Mouse (Mus musculus) olfactory bulb, adult 2 months (tissue): ENCODE data around the gene Duox2. TPM values are rescaled to one million over a fixed set of nuclear protein-coding genes. Genes with fewer than 3 reads are reported as not detected.

Experiments used
- H3K27ac ChIP-seq: fragments of 200-500 bp; 2 replicates; pipeline ENCODE4 v1.5.1; 2012; ENCODE audit warnings: low read depth, low read length; ENCODE audit not compliant: insufficient read depth
- H3K4me1 ChIP-seq: fragments of 200-500 bp; 2 replicates; pipeline ENCODE4 v1.6.1; 2012; ENCODE audit warnings: low read length; ENCODE audit not compliant: control insufficient read depth, insufficient read depth
- H3K4me3 ChIP-seq: fragments of 200-500 bp; 2 replicates; pipeline ENCODE4 v1.5.1; 2012; ENCODE audit warnings: mild to moderate bottlenecking, low read depth, low read length, moderate library complexity; ENCODE audit not compliant: insufficient read depth
- CTCF ChIP-seq: fragments of 200-500 bp; IDR thresholded peaks from 2 replicates; pipeline ENCODE4 v1.5.1; 2012; ENCODE audit warnings: low read depth, mild to moderate bottlenecking, low read length, moderate library complexity; ENCODE audit not compliant: insufficient read depth
- POLR2A ChIP-seq: fragments of 200-500 bp; IDR thresholded peaks from 2 replicates; pipeline ENCODE4 v1.6.1; 2012; ENCODE audit warnings: mild to moderate bottlenecking, low read depth, low read length, moderate library complexity; ENCODE audit not compliant: insufficient read depth
- WGBS: fragments of 180-500 bp; shearing (Covaris S2); methylation state at CpG from one replicate; pipeline ENCODE4 v1.1.7; 2018; 5-methylcytosine and 5-hydroxymethylcytosine counted together
- polyA plus RNA-seq: library from polyadenylated mRNA; stranded (reverse); fragments of >200 nt; gene quantifications from 2 replicates; pipeline ENCODE4 v1.2.4, GENCODE M21; 2012; ENCODE audit warnings: low replicate concordance; ENCODE audit not compliant: missing spikeins, insufficient read depth, insufficient read length

Duox2 gene
- polyA plus RNA-seq, 1 experiment: not detected

DNA sequence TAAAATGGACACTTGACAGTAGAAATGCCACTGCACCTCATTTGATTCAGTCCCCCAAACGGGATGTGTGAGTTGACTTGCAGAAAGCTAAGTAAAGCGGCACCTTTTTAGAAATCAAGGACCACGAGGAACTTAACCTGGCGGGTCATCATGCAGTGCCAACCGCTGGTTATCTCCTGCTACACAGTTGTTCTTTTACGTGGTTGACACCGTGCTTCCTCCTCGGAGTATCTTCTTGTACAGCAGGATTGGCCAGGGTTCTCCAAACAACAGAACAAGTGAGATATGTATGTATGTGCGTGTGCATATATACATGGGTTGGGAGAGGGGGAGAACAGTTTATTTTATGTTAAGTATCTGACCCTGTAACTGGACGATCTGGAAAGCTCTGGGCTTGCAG lies 50.5 kb downstream of the Duox2 start:
- 91% methylated on average over 10 of the region's 10 CpGs for WGBS
- Histone ChIP-seq H3K4me3 (no peak overlapping the region), H3K4me1 (no peaks in the 10 kb centered on the region), H3K27ac (no peak overlapping the region)
- TF ChIP-seq CTCF (no peak), POLR2A (no peak)

DNA sequence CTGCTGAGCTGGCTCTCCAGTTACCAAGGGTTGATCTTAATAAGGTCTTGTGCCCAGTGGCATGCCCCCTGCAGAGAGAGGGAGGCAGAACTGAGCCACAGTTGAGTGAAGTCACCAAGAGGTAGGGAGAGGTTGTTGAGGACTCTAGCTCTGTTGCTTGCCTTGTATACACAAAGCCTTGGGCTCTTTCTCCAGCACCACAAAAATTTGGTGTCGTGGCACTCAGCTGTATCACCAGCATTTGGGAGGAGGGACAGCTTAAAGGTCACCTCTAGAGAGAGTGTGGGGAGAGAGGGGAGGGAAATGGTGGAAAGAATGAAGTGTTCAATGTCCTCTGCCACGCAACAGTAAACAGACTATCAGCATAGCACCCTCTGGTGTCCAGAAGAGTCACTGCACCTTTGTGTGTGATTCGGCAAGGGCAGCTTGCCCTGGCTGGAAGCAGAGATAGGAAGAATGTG lies 54.5 kb downstream of the Duox2 start:
- Histone ChIP-seq H3K27ac (no peak overlapping the region), H3K4me1 (no peaks in the 10 kb centered on the region), H3K4me3 (no peak overlapping the region)
- WGBS: 6% methylated on average over 3 of the region's 3 CpGs
- TF ChIP-seq CTCF (peak; percentile 48; the same call in 1 of the 2 replicates), POLR2A (no peak)

DNA sequence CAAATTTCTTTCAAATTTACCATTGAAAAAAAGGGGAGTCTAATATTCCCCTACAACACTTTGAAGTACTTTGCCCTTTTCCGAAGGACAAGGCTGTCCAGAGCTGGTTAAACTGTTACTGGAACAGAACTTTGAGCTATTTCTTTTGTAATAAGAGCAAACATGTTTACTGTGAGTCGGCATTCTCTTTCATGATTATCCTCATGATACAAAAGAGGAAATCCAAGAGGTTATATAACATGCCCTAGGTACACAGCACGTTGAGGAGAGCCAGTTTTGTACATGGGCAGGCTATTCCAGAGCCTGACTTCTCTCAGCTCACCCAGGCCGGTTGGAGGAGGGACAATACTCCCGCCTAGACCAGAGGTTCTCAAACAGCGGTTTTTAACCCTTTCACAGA lies 56.3 kb downstream of the Duox2 start:
- 63% methylated on average over 6 of the region's 6 CpGs for WGBS
- H3K27ac ChIP-seq: no peak overlapping the region
- no peak overlapping the region for H3K4me3 ChIP-seq
- TF ChIP-seq POLR2A: no peak
- no peak for TF ChIP-seq CTCF
- no peaks in the 10 kb centered on the region for H3K4me1 ChIP-seq

DNA sequence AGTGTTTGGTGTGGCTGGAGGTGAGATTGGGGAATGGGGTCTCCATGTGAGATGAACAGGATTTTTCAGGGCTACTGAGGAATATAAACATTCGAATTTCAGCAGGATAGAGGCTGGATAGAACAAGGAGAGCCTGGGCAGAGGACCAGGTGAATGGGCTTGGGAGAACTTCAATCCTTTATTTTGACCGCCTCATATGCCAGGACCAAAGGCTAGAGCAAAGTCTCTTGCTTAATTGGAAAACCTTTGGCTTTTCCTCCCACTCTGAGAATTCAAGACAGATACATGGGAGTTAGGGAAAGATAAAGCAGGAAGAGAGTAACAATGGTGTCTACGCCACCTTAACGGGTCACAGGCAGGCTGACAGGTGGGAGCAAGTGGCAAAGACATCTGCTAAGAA lies 57.0 kb downstream of the Duox2 start:
- H3K27ac ChIP-seq: no peak overlapping the region
- 95% methylated on average over 4 of the region's 4 CpGs for WGBS

DNA sequence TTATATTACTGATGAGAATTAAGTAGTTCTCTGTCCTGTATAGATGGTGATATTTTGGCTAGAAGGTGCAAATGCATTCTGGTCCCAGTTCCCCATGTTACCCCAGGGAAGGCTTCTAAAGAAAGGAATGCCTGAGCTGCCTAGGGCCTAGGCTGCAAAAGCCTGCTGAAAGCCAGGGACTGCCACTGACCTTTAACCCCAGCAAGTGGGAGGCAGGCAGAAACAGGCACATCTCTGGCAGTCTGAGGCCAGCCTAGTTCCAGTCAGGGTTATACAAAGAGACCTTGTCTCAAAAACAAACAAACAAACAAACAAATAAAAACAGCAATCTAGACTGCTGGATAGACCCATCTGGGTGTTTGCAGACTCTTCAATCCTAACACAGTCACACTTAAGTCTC lies 57.5 kb downstream of the Duox2 start:
- no peak for TF ChIP-seq POLR2A
- no peak for TF ChIP-seq CTCF
- Histone ChIP-seq H3K4me1 (no peaks in the 10 kb centered on the region), H3K4me3 (no peak overlapping the region)

More for the DNA sequence above, 57.0 kb downstream of the Duox2 start:
- Histone ChIP-seq H3K4me1 (no peaks in the 10 kb centered on the region), H3K4me3 (no peak overlapping the region)
- TF ChIP-seq CTCF (no peak), POLR2A (no peak)

DNA sequence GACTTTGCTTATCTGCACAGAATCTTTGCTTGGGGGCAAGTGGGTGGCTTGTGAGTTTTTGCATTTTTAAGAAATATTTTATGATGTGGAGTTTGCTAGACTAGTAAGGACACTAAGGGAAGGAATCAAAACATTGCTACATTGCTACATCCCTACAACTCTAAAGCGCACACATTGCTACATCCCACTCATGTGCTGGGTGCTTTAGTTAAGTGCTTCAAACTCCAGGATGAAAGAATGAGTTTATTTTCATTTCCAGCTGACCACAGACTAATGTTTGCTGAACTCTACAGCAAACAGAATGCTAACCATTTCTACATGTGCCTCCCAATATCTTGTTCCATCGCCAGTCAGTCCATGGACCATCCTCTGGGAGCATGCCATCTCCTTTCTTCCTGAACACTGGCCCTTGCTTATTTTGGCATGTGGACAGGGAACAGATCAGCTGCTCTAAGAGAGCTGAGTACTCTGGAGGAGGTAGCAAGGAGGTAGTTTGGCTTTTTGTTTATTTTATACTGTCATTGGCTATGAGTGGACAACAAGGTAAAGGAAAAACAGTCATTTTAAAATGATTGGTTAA lies 60.3 kb downstream of the Duox2 start:
- no peak overlapping the region for H3K27ac ChIP-seq
- H3K4me1 ChIP-seq: peaks cover 3% of the 10 kb centered on the region; the same call in 1 of the 2 replicates
- no peak for TF ChIP-seq POLR2A
- no peak for TF ChIP-seq CTCF
- 79% methylated on average over 2 of the region's 2 CpGs for WGBS
- H3K4me3 ChIP-seq: no peak overlapping the region

More for the DNA sequence above, 57.5 kb downstream of the Duox2 start:
- H3K27ac ChIP-seq: no peak overlapping the region

DNA sequence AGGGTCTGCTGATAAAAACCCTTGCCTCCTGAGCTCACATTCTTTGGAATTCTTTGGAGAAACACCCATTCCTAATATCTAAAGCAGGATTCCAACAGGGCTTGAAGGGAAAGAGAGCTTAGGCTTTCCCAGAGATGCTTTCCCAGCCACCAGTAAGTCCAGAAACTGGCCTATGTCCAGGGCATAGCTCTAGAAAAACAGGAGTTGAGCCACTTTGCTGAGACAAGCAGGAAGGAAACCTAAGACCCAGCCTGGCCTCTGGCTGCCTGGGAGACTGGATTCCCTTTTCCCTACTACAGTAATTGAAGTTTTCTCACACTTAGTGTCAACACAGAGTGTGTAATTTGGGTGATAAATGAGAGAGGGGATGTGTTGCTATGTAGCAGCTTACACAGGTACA lies 61.9 kb downstream of the Duox2 start:
- no peak overlapping the region for H3K27ac ChIP-seq
- TF ChIP-seq CTCF (no peak), POLR2A (no peak)
- peaks cover 3% of the 10 kb centered on the region; the same call in 1 of the 2 replicates for H3K4me1 ChIP-seq
- no peak overlapping the region for H3K4me3 ChIP-seq

DNA sequence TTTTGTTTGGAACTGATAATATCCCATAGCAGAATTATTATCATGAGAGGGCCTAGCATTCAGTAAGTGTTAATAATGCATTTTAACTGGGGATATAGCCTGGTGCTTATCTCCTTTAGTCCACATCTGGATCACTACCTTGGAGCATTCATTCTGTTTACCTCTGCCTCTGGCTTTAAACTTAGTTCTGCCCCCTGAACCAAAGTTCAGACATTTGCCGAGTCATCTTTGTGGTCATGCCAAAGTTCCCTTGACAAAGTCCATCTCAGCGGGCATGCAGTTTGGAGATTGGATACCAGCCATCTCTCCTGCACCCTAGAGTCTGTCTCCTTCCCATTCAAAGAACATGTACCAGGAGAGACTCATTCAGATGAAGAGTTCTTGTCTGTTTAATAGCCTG lies 62.8 kb downstream of the Duox2 start:
- WGBS: 73% methylated on average over 2 of the region's 2 CpGs
- TF ChIP-seq POLR2A: no peak
- no peak for TF ChIP-seq CTCF
- Histone ChIP-seq H3K4me1 (peaks cover 3% of the 10 kb centered on the region; the same call in 1 of the 2 replicates), H3K4me3 (no peak overlapping the region), H3K27ac (no peak overlapping the region)

DNA sequence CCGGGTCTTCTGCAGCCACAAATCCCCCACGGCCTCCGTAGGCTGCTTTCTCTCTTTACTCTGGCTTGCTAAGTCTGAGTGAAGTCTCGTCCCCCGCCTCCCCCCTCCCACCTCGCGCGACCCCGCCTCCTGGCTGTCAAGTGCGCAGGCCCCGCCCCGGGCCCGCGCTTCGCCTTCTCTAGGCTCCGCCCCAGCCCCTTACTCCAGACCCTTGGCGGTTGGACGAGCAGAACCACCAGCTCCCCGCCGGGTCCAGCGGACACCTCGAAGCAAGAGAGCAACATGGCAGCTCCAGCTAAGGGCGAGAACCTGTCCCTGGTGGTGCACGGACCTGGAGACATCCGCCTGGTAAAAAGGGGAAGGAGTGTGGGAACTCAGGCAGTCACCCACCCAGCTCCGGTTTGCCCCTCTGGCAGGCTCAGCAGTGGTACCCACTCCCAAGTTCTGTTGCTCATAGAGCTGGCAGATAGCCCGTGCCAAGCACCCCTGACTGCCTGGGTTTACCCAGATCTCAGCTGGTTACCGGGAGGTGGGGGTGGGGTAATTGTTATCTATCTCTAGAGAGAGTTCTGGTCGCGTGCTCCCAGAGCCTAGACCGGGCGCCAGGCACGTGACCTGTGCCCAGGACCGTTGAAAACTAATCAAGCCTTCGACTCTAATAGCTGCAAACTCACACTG lies 63.5 kb downstream of the Duox2 start, which contains the start of gene Sord:
Gene Sord, plus strand, starts transcription at position 139 of the 678 bp plus-strand sequence.
- Histone ChIP-seq H3K27ac (0 out of 2 replicates have a peak within 1 kb of the TSS, but pooled peaks have one; percentile 12), H3K4me1 (peaks cover 3% of the 10 kb centered on the region; the same call in 1 of the 2 replicates), H3K4me3 (peak within 1 kb of the TSS; percentile 64)
- no peak; the same call in 1 of the 2 replicates for TF ChIP-seq POLR2A
- TF ChIP-seq CTCF: no peak
- 1% methylated on average over 35 of the region's 35 CpGs for WGBS
